Mouse (Mus musculus) urinary bladder, adult 18-20 months (tissue): ENCODE data around the gene Tax1bp1.

Source experiments
- DNase-seq, 2 experiments: peaks; one replicate each; pipeline ENCODE4 v3.0.0; 2022; ENCODE audit warnings: low spot score in 2 of 2, mixed read lengths in 2 of 2

Tax1bp1 gene

DNA sequence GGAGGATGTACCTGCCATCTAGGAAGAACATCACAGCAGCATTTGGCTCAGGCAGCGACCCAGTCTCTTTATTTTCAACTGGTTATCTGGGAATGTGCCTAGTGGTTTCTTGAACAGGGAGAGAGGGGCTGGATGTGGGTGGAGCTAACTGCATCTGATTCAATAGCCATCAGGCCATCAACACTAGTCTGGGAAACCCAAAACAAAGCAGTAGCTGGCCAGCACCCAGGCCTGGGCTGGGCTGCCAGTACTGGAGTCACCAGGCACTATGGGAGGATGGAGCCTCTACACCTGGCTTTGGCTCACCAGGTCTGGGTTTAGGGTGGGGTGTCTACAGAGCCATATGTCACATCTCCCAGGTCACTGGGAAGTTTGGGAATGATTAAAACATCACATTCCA, 83.2 kb downstream of the Tax1bp1 start:
- DNase-seq = no peak

DNA sequence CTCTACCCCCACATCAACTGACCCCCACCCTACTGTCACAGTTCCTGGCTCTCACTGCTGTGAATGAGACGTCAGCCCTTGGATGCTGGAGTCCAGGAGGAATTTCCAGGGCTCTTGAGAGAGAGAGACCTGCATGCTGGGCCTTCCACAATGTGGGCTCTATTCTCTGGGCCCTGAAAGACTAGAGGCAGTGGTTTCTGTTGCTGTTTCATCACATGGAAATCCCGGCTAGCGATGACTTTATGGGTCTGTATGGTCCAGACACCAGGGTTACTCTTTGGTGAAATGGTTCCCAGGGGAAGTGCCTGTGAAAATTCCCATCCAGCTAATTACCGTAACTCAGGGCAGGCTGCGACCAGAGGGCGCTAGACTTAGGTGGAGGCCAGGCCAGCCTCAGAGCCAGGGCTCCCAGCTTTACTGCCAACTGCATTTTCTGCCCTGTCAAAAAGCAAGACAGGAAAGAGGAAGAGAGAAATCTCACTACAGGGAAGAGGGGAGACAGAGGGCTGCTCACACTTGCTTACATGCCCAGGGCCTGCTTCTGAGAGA, 83.8 kb downstream of the Tax1bp1 start:
- DNase-seq = no peak

DNA sequence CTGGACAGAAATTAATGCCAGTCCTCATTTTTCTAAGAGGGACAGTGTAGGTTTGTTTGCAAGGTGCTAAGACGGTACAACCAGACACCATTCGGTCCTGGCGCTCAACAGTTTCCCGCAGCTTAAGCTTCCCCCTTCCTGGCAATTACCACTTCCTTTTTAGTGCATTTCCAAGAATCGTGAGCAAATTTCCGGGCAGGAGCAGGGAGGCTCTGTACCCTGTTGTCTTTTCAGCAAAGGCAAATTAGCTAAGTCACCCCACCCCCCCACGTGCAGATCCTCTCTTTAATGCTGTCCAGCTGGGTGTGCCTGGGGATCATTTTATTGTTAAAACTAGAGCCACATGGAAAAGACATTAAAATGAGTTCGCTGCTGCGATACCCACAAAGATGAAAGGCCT, 88.7 kb downstream of the Tax1bp1 start:
- DNase-seq = peak in 1 of 2 experiments; percentile 22

DNA sequence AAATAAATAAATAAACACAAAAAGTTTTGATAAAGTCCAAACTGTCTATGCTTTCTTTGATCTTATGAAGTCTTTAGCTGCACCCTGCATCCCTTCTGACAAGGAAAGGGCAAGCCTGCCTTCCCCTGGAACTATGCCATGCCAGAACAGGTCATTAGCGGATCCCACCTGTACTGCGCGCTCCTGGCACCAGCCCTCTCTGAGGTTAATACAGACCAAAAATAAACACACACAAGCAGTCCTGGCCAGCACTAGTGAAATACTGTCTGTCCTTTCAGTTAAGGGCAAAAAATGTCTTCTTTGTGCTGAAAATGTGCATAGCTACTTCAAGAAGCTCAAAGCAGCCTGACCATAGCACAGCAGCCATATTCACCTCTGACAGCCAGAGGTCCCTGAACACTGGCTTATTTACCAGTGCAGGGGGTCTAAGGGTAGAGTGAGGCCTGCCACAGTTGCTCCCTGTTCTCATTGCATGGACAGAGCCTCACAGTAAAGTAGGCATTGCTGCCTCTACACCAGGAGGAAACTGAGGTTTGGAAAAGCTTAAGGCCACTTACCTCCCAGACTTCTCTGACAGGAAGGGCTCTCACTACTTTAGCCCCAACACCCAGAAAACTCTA, 91.8 kb downstream of the Tax1bp1 start:
- no peak for DNase-seq
